Mouse (Mus musculus): ENCODE results near the gene Crybb3. TPM values are rescaled to one million over a fixed set of nuclear protein-coding genes. Genes with fewer than 3 reads are reported as not detected.

The Crybb3 gene
- polyA plus RNA-seq, 1 experiment, result not detected

DNA sequence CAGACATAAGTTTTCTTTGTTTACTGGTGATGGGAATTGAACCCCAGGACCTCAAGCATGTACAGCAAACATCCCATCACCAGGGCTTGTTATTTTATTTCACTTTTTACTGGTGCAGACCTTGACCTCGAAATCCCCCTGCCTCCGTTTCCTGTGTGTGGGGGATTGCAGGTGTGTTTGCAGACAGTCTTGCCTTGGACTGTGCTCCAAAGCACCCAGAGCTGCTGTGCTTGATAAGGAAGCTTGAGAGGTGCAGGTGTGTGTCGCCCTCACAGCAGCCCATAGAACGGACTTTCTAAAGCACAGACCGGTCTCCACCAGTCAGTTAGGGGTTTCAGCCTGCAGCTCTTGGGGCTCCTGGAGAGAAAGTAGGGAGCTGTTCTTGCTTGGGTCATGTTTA, 54.7 kb downstream of the Crybb3 start:
- WGBS, result 93% methylated on average over 5 of the region's 5 CpGs
- TF ChIP-seq CTCF (IDR thresholded peaks at IDR 0.05; ENCODE audit: insufficient read depth, low read depth, low read length) (no peak), POLR2A (IDR thresholded peaks at IDR 0.05; ENCODE audit: insufficient read depth, low read depth, low read length) (no peak)
- no peak overlapping the region for H3K4me3 ChIP-seq (ENCODE audit: insufficient read depth, low read depth, low read length)
- no peak overlapping the region for H3K27ac ChIP-seq (ENCODE audit: insufficient read depth, low read depth, low read length)
- peaks cover 17% of the 10 kb centered on the region for H3K4me1 ChIP-seq (ENCODE audit: control insufficient read depth, insufficient read depth, low read length)

Other genes starting within 250 kb of the Crybb3 start
- not detected in 2 replicates for gene Myo18b, start 185.2 kb downstream of the Crybb3 start, polyA plus RNA-seq (2012; ENCODE audit: insufficient read depth, insufficient read length, low replicate concordance, missing spikeins)
- gene Grk3, start 65.8 kb downstream of the Crybb3 start, polyA plus RNA-seq (2012; ENCODE audit: insufficient read depth, insufficient read length, low replicate concordance, missing spikeins), result not detected in 2 replicates
- gene Crybb2, start 11.5 kb downstream of the Crybb3 start, polyA plus RNA-seq (2012; ENCODE audit: insufficient read depth, insufficient read length, low replicate concordance, missing spikeins), result not detected in 2 replicates
- gene 2900026A02Rik, start 139.7 kb upstream of the Crybb3 start, polyA plus RNA-seq (2012; ENCODE audit: insufficient read depth, insufficient read length, low replicate concordance, missing spikeins), result not detected in 2 replicates
- gene Tmem211, start 145.3 kb upstream of the Crybb3 start, polyA plus RNA-seq (2012; ENCODE audit: insufficient read depth, insufficient read length, low replicate concordance, missing spikeins), result not detected in 2 replicates
- gene Sgsm1, start 229.2 kb upstream of the Crybb3 start, polyA plus RNA-seq (2012; ENCODE audit: insufficient read depth, insufficient read length, low replicate concordance, missing spikeins), result not detected in 2 replicates

Data from olfactory bulb, adult 2 months (tissue).